Mouse (Mus musculus) cerebellum, adult 2 months (tissue): Measurements from ENCODE around the gene Gtpbp1.
"Not testable (repeated sequence)": the region's sequence is repeated elsewhere in the genome, so short reads cannot be mapped to it uniquely, and the experiment has no call there.

Experiments
- CTCF ChIP-seq: fragments of 200-500 bp; IDR thresholded peaks from 2 replicates; pipeline ENCODE4 v1.5.1; 2011; ENCODE audit warnings: low read depth, mild to moderate bottlenecking, control low read depth, low read length, moderate library complexity, borderline replicate concordance; ENCODE audit not compliant: insufficient read depth
- POLR2A ChIP-seq: fragments of 200-500 bp; IDR thresholded peaks from 2 replicates; pipeline ENCODE4 v1.6.1; 2011; ENCODE audit warnings: low read length, control low read depth, borderline replicate concordance; ENCODE audit not compliant: insufficient read depth

DNA sequence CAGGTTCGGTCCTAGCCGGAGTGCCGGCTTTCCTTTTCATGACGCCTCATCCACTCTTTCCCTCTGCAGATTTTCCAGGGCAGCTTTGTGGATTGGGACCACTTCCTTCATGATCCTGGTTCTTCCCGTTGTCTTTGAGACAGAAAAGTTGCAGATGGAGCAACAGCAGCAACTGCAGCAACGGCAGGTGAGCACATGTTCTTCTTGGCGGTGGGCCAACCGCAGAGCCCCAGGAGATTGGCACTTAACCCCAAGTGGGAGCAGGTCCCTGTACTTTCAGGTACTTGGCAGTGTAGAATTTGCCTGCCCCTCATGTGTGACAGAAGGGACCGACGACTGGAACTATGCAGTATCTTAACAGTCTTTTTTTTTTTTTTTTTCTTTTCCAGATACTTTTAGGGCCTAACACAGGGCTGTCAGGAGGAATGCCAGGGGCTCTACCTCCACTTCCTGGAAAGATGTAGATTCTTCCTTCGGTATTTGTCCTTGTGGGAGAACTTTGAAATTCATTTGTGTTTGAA lies 18.8 kb upstream of the Gtpbp1 start:
- not testable (repeated sequence) for TF ChIP-seq POLR2A, CTCF
